Mouse (Mus musculus) myocyte (in vitro differentiated cells): ENCODE data around the gene Rpl4. TPM values are rescaled to one million over a fixed set of nuclear protein-coding genes. Genes with fewer than 3 reads are reported as not detected.

Source experiments
- H3K27me3 ChIP-seq: one replicate; pipeline ENCODE4 v1.6.1; 2011; ENCODE audit not compliant: control insufficient read depth, insufficient read depth, insufficient read length
- H3K36me3 ChIP-seq: one replicate; pipeline ENCODE4 v1.6.1; 2011; ENCODE audit not compliant: control insufficient read depth, insufficient read depth
- H3K4me2 ChIP-seq: one replicate; pipeline ENCODE4 v1.6.1; 2011; ENCODE audit warnings: low read depth, control low read depth
- H3K4me3 ChIP-seq: one replicate; pipeline ENCODE4 v1.5.1; 2011; ENCODE audit warnings: mild to moderate bottlenecking, control low read depth, moderate library complexity
- H3K79me2 ChIP-seq: one replicate; pipeline ENCODE4 v1.6.1; 2011; ENCODE audit not compliant: control insufficient read depth, insufficient read depth
- H3ac ChIP-seq: one replicate; pipeline ENCODE4 v1.6.1; 2011; ENCODE audit not compliant: control insufficient read depth, insufficient read length
- CEBPB ChIP-seq: IDR thresholded peaks from 2 replicates; pipeline ENCODE4 v1.6.1; 2011; ENCODE audit warnings: mild to moderate bottlenecking, moderate library complexity; ENCODE audit not compliant: poor library complexity, insufficient read depth, severe bottlenecking
- E2F4 ChIP-seq: IDR thresholded peaks from one replicate; pipeline ENCODE4 v1.6.1; 2011; ENCODE audit warnings: mild to moderate bottlenecking, control low read depth, moderate library complexity; ENCODE audit not compliant: insufficient read depth
- MAX ChIP-seq: IDR thresholded peaks from one replicate; pipeline ENCODE4 v1.6.1; 2011; ENCODE audit warnings: low read depth, mild to moderate bottlenecking, control low read depth
- MYOD1 ChIP-seq, 3 experiments: IDR thresholded peaks; one replicate each; pipeline ENCODE4 v1.6.1; 2011; ENCODE audit warnings: control low read depth in 2 of 3, low read depth in 2 of 3, mild to moderate bottlenecking in 2 of 3, moderate library complexity in 1 of 3; ENCODE audit not compliant: insufficient read length in 2 of 3, control insufficient read depth in 1 of 3
- MYOG ChIP-seq, 3 experiments: IDR thresholded peaks; one replicate each; pipeline ENCODE4 v1.6.1; 2011; ENCODE audit warnings: control low read depth in 2 of 3, low read depth in 2 of 3, mild to moderate bottlenecking in 2 of 3; ENCODE audit not compliant: insufficient read length in 2 of 3, control insufficient read depth in 1 of 3, insufficient read depth in 1 of 3
- POLR2A ChIP-seq: IDR thresholded peaks from one replicate; pipeline ENCODE4 v1.6.1; 2011; ENCODE audit warnings: low read depth, mild to moderate bottlenecking, control low read depth, moderate library complexity; ENCODE audit not compliant: insufficient read length
- POLR2AphosphoS2 ChIP-seq: IDR thresholded peaks from one replicate; pipeline ENCODE4 v1.6.1; 2011; ENCODE audit warnings: low read depth, control low read depth; ENCODE audit not compliant: insufficient read length
- REST ChIP-seq: IDR thresholded peaks from one replicate; pipeline ENCODE4 v1.6.1; 2011; ENCODE audit warnings: mild to moderate bottlenecking, control low read depth, moderate library complexity; ENCODE audit not compliant: insufficient read depth, insufficient read length
- SRF ChIP-seq: IDR thresholded peaks from one replicate; pipeline ENCODE4 v1.6.1; 2011; ENCODE audit warnings: low read depth; ENCODE audit not compliant: control insufficient read depth, insufficient read length
- TCF12 ChIP-seq: IDR thresholded peaks from one replicate; pipeline ENCODE4 v1.6.1; 2011; ENCODE audit warnings: mild to moderate bottlenecking, control low read depth; ENCODE audit not compliant: poor library complexity, insufficient read depth, severe bottlenecking
- TCF3 ChIP-seq: IDR thresholded peaks from one replicate; pipeline ENCODE4 v1.6.1; 2011; ENCODE audit warnings: low read depth, control low read depth; ENCODE audit not compliant: insufficient read length
- USF1 ChIP-seq: IDR thresholded peaks from one replicate; pipeline ENCODE4 v1.6.1; 2011; ENCODE audit warnings: low read depth, mild to moderate bottlenecking, control low read depth, moderate library complexity
- polyA plus RNA-seq: library from polyadenylated mRNA; unstranded; fragments of >200 nt; fragmentation: generic; extraction: Trizol; gene quantifications from one replicate; pipeline ENCODE4 v1.2.1, GENCODE M21; 2012; ENCODE audit warnings: missing spikeins

The Rpl4 gene
- polyA plus RNA-seq, 1 experiment = 1,028 TPM

DNA sequence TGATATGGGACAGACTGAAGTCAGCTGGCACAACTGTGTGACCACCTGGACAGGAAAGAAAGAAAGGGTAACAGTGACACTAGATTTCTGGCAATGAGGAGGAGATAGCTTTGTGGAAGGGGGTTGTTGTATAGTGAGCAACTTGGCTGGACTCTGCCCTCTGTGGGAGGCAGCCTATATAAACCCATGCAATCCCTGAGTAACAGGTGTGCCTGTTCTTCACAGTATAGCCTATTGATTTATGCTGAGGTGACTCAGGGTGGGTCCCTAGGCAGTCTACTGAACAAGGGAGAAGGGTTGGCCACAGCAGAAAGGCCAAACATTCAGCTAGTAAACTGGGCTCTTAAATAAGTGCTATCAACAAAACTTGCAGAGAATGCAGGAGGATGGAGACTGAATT, 52.6 kb downstream of the Rpl4 start:
- TF ChIP-seq MYOG (IDR thresholded peaks at IDR 0.05; ENCODE audit: control insufficient read depth in 1 of 3, insufficient read depth in 1 of 3, insufficient read length in 2 of 3, low read depth in 2 of 3) (no peak), REST (no peak), CEBPB (no peak), MYOD1 (IDR thresholded peaks at IDR 0.05; ENCODE audit: control insufficient read depth in 1 of 3, insufficient read length in 2 of 3, low read depth in 2 of 3) (no peak), POLR2AphosphoS2 (no peak), TCF3 (no peak), USF1 (no peak), SRF (no peak), TCF12 (no peak), POLR2A (no peak), MAX (no peak), E2F4 (no peak)
- H3K27me3 ChIP-seq = no peaks in the 10 kb centered on the region

DNA sequence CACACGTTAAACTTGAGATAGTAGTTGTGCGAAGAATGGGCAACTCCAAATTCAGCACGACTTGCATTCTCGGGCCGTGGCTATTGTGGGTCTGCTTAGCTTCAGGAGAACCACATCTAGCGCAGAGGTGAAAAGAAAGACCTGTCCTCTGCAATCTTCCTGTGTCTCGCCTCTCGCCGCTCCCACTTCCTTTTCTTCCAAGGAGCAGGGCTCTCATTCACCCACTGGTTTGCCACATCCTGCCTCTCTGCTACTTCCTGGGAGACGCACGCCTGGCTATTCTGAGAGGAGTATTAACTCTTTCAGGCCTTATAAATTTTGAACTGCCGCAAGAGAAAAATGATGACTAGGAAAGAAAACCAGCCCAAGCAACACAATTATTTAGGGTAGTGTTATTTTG, 54.6 kb downstream of the Rpl4 start:
- Histone ChIP-seq H3K4me2 (no peak overlapping the region), H3K4me3 (no peak overlapping the region), H3ac (no peak overlapping the region), H3K36me3 (no peaks in the 10 kb centered on the region), H3K79me2 (peaks cover 69% of the 10 kb centered on the region), H3K27me3 (no peaks in the 10 kb centered on the region)
- no peak for TF ChIP-seq MYOG (IDR thresholded peaks at IDR 0.05; ENCODE audit: control insufficient read depth in 1 of 3, insufficient read depth in 1 of 3, insufficient read length in 2 of 3, low read depth in 2 of 3)
- no peak for TF ChIP-seq TCF12
- TF ChIP-seq CEBPB = no peak
- no peak for TF ChIP-seq REST
- TF ChIP-seq TCF3 = no peak
- TF ChIP-seq MAX = no peak
- TF ChIP-seq MYOD1 (IDR thresholded peaks at IDR 0.05; ENCODE audit: control insufficient read depth in 1 of 3, insufficient read length in 2 of 3, low read depth in 2 of 3) = no peak
- TF ChIP-seq E2F4 = no peak
- TF ChIP-seq POLR2A = no peak
- TF ChIP-seq POLR2AphosphoS2 = no peak
- TF ChIP-seq USF1 = no peak
- no peak for TF ChIP-seq SRF

More for the DNA sequence above, 52.6 kb downstream of the Rpl4 start:
- Histone ChIP-seq H3K79me2 (peaks cover 64% of the 10 kb centered on the region), H3K4me3 (no peak overlapping the region), H3ac (no peak overlapping the region), H3K36me3 (no peaks in the 10 kb centered on the region), H3K4me2 (no peak overlapping the region)

Other genes starting within 250 kb of the Rpl4 start
- 1.5 TPM for gene Smad6, start 151.3 kb upstream of the Rpl4 start, polyA plus RNA-seq
- gene Lctl, start 56.2 kb upstream of the Rpl4 start, polyA plus RNA-seq = 0.23 TPM
- 7.1 TPM for gene Zwilch, start 271 bp upstream of the Rpl4 start, polyA plus RNA-seq
- 6.0 TPM for gene Snapc5, start 5.9 kb downstream of the Rpl4 start, polyA plus RNA-seq
- gene Uchl4, start 61.8 kb downstream of the Rpl4 start, polyA plus RNA-seq = 0.34 TPM
- gene Map2k1, start 80.3 kb downstream of the Rpl4 start, polyA plus RNA-seq = 67.3 TPM
- gene Tipin, start 108.2 kb downstream of the Rpl4 start, polyA plus RNA-seq = 33.1 TPM
- 13.0 TPM for gene Dis3l, start 167.9 kb downstream of the Rpl4 start, polyA plus RNA-seq
- gene Megf11, start 212.3 kb downstream of the Rpl4 start, polyA plus RNA-seq = 0.06 TPM